In the genomic region with DNA sequence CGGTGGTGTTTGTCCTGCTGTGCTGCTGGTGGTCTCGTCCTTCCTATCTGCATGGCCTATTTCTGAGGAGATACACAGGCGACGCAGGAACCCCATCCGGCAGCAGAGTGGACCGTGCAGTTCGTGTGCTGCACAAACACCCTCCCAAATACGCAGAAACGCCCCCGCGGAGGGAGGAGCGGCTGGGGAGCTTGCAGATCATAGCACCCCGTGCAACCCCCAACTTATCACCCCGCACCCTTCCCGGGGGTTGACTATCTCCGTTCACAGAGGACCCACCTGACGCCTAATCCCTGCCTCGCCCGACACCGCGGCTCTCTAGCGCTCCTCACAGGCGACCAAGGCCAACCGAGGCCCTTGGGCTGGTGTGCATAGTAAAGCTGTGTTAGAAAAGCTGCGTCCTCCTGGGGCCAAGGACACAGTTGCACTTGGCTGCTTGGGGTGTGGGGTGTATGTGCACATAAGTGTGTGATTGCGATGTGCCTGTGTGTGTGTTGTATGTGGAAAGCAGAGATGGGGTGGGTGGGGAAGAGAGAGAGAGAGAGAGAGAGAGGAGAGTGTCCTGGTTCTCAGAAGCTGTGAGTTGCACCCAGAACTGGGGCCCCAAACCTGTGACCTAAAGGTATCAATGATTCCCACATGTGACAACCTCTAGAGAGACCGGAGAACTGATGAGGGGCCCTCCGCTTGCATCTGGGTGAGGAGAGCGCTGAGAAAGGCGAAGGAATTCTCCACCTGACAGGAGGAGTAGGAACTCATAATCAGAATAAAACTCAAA, we compare ENCODE assay signal across 8 mouse cellular contexts. TPM values are rescaled to one million over a fixed set of nuclear protein-coding genes. Genes with fewer than 3 reads are reported as not detected.
DNase-seq lines count a peak whose midpoint lies in the region; ATAC-seq and TF ChIP-seq lines count a peak whose summit lies in the region.

No protein-coding gene starts in this region.

- DNase-seq in MEL-GATA-1-ER (ENCODE audit: extremely low read depth, low read depth) = peak; percentile 96
- DNase-seq in cerebellum, postnatal 25 days = peak; percentile 69 to 74
- DNase-seq in layer of hippocampus, adult 8-10 months (ENCODE audit: low spot score in 2 of 2) = peak; percentile 24 to 39
- peak; percentile 32 for DNase-seq in lung, embryonic 14.5 days
- peak; percentile 63 for DNase-seq in retina, postnatal 1 day
- no peak for DNase-seq in urinary bladder, postnatal 10 days (ENCODE audit: low spot score)

- H3K9me3 ChIP-seq in E14TG2a.4 (ENCODE audit: low read length) = no peaks in the 10 kb centered on the region
- no peaks in the 10 kb centered on the region for H3K9me3 ChIP-seq in lung, embryonic 14.5 days (ENCODE audit: low read depth, low read length)

- H3K27ac ChIP-seq in lung, embryonic 14.5 days (ENCODE audit: low read depth) = no peak overlapping the region

- H3K4me2 ChIP-seq in lung, embryonic 14.5 days = peak overlapping the region; percentile 66

- H3K4me3 ChIP-seq in E14TG2a.4 (replicated peaks; ENCODE audit: low read length) = peak overlapping the region; percentile 52
- H3K4me3 ChIP-seq in lung, embryonic 14.5 days (ENCODE audit: low read depth, low read length) = peak overlapping the region; percentile 21

- 13% methylated on average over 30 of the region's 30 CpGs for WGBS in lung, embryonic 14.5 days

- H3K36me3 ChIP-seq in E14TG2a.4 (ENCODE audit: insufficient read depth, low read length) = no peaks in the 10 kb centered on the region
- H3K36me3 ChIP-seq in lung, embryonic 14.5 days (ENCODE audit: insufficient read depth) = no peaks in the 10 kb centered on the region

- H3K27me3 ChIP-seq in E14TG2a.4 (ENCODE audit: insufficient read depth, low read length) = peaks cover 48% of the 10 kb centered on the region
- no peaks in the 10 kb centered on the region for H3K27me3 ChIP-seq in lung, embryonic 14.5 days (ENCODE audit: insufficient read depth, low read length)

- peak; percentile 35; the same call in 1 of the 2 replicates for ATAC-seq in granulocyte monocyte progenitor cell, adult 5-6 weeks (replicated peaks; ENCODE audit: poor library complexity, severe bottlenecking)
- ATAC-seq in lung, embryonic 14.5 days (ENCODE audit: insufficient read depth) = peak; percentile 71; the same call in 1 of the 2 replicates

- peaks cover 24% of the 10 kb centered on the region for H3K4me1 ChIP-seq in E14TG2a.4 (replicated peaks; ENCODE audit: low read depth, low read length)
- no peaks in the 10 kb centered on the region; the same call in 1 of the 2 replicates for H3K4me1 ChIP-seq in lung, embryonic 14.5 days (ENCODE audit: insufficient read depth)

- TF ChIP-seq CTCF in E14TG2a.4 (conservative IDR thresholded peaks at IDR 0.05; ENCODE audit: low read length) = no peak
- TF ChIP-seq CTCF in lung, embryonic 14.5 days (IDR thresholded peaks at IDR 0.05; ENCODE audit: low read depth) = peak; percentile 53

- H3K9ac ChIP-seq in lung, embryonic 14.5 days = peak overlapping the region; percentile 36; the same call in 1 of the 2 replicates

RNA-seq across cellular contexts. Expression of a gene that starts 3.5 kb away (rescaled TPM):
- total RNA-seq in granulocyte monocyte progenitor cell, adult 5-6 weeks (2014; fragmentation: Nextera tagmentation) = 0.32 TPM in 1 of 2 replicates, not detected in the other
- 0.26 and 0.43 TPM in 2 replicates for total RNA-seq in granulocyte monocyte progenitor cell, adult 5-6 weeks (2017)
- total RNA-seq in layer of hippocampus, adult 8-10 months (2022) = under 1 TPM in 1 of 4 experiments, not detected in 3; 0.14 TPM
- polyA plus RNA-seq in lung, embryonic 14.5 days (2014; fragmentation: Nextera tagmentation; extraction: Ambion mirVana) = 0.08 TPM in 1 of 2 replicates, not detected in the other

RNA-seq across cellular contexts. Expression of a gene that starts 27.5 kb away (rescaled TPM):
- total RNA-seq in granulocyte monocyte progenitor cell, adult 5-6 weeks (2014; fragmentation: Nextera tagmentation) = 0.77 TPM in 1 of 2 replicates, not detected in the other
- total RNA-seq in granulocyte monocyte progenitor cell, adult 5-6 weeks (2017) = 0.56 and 0.82 TPM in 2 replicates
- 10 to 100 TPM; 13.3 to 15.2 (median 14.2) TPM for total RNA-seq in layer of hippocampus, adult 8-10 months (2022)
- 0.47 and 0.61 TPM in 2 replicates for polyA plus RNA-seq in lung, embryonic 14.5 days (2014; fragmentation: Nextera tagmentation; extraction: Ambion mirVana)

RNA-seq across cellular contexts. Expression of a gene that starts 30.7 kb away (rescaled TPM):
- total RNA-seq in granulocyte monocyte progenitor cell, adult 5-6 weeks (2014; fragmentation: Nextera tagmentation) = 161 and 178 TPM in 2 replicates
- total RNA-seq in granulocyte monocyte progenitor cell, adult 5-6 weeks (2017) = 198 and 245 TPM in 2 replicates
- 100 to 1,000 TPM in 2 of 4 experiments, 10 to 100 TPM in 2; 84.1 to 119 (median 97.3) TPM for total RNA-seq in layer of hippocampus, adult 8-10 months (2022)
- 164 and 177 TPM in 2 replicates for polyA plus RNA-seq in lung, embryonic 14.5 days (2014; fragmentation: Nextera tagmentation; extraction: Ambion mirVana)

RNA-seq across cellular contexts. Expression of a gene that starts 31.6 kb away (rescaled TPM):
- total RNA-seq in granulocyte monocyte progenitor cell, adult 5-6 weeks (2014; fragmentation: Nextera tagmentation) = not detected in 2 replicates
- not detected in 2 replicates for total RNA-seq in granulocyte monocyte progenitor cell, adult 5-6 weeks (2017)
- under 1 TPM in 1 of 4 experiments, not detected in 3; 0.18 TPM for total RNA-seq in layer of hippocampus, adult 8-10 months (2022)
- polyA plus RNA-seq in lung, embryonic 14.5 days (2014; fragmentation: Nextera tagmentation; extraction: Ambion mirVana) = not detected in 2 replicates

RNA-seq across cellular contexts. Expression of a gene that starts 32.1 kb away (rescaled TPM):
- 74.6 and 80.2 TPM in 2 replicates for total RNA-seq in granulocyte monocyte progenitor cell, adult 5-6 weeks (2014; fragmentation: Nextera tagmentation)
- 51.8 and 67.1 TPM in 2 replicates for total RNA-seq in granulocyte monocyte progenitor cell, adult 5-6 weeks (2017)
- total RNA-seq in layer of hippocampus, adult 8-10 months (2022) = 10 to 100 TPM; 44.5 to 54.1 (median 48.9) TPM
- 26.1 and 26.4 TPM in 2 replicates for polyA plus RNA-seq in lung, embryonic 14.5 days (2014; fragmentation: Nextera tagmentation; extraction: Ambion mirVana)

Comparison
In these comparisons a context has a peak if more than half of its experiments do, and no peak if none do; other contexts are left out.
1. RNA of a gene that starts 27.5 kb away (total RNA-seq): 13.3 to 15.2 TPM in layer of hippocampus, adult 8-10 months; 0.56 to 0.82 TPM in granulocyte monocyte progenitor cell, adult 5-6 weeks; every median in the first group is over 4 times any median in the second.